Mouse (Mus musculus): ENCODE results near the gene Myg1.

The Myg1 gene

GRCm38 (mm10) chr15:102331610-102332015 is at the start of gene Myg1:
TSS of gene Myg1 (plus strand) at chr15:102331709.
- DNase-seq: peak; percentile 75 to 83

- no peak for DNase-seq
Observed at GRCm38 (mm10) chr15:102282463-102283292, 48.8 kb upstream of the Myg1 start.

GRCm38 (mm10) chr15:102283648-102284047 is 47.9 kb upstream of the Myg1 start:
- DNase-seq: no peak

GRCm38 (mm10) chr15:102287395-102287794 is 44.1 kb upstream of the Myg1 start:
- DNase-seq: no peak

GRCm38 (mm10) chr15:102295633-102296367 is 35.7 kb upstream of the Myg1 start, which contains the start of gene Espl1:
TSS of gene Espl1 (plus strand) at chr15:102296266.
- peak; percentile 94 to 95 for DNase-seq

GRCm38 (mm10) chr15:102296368-102297006 is 35.0 kb upstream of the Myg1 start:
- DNase-seq: no peak

GRCm38 (mm10) chr15:102302542-102302941 is 29.0 kb upstream of the Myg1 start:
- DNase-seq: no peak

- DNase-seq: no peak
Observed at GRCm38 (mm10) chr15:102308717-102309116, 22.8 kb upstream of the Myg1 start.

GRCm38 (mm10) chr15:102310074-102310845 is 21.2 kb upstream of the Myg1 start:
- DNase-seq: no peak

- no peak for DNase-seq
Observed at GRCm38 (mm10) chr15:102311489-102311888, 20.0 kb upstream of the Myg1 start.

GRCm38 (mm10) chr15:102315292-102315691 is 16.2 kb upstream of the Myg1 start:
- no peak for DNase-seq

GRCm38 (mm10) chr15:102316263-102316662 is 15.2 kb upstream of the Myg1 start:
- peak; percentile 53 to 66 for DNase-seq

GRCm38 (mm10) chr15:102324654-102325473 is 6.6 kb upstream of the Myg1 start:
- DNase-seq: no peak

GRCm38 (mm10) chr15:102326022-102326576 is 5.4 kb upstream of the Myg1 start, which contains the start of gene Pfdn5:
TSS of gene Pfdn5 (plus strand) at chr15:102326116.
- DNase-seq: peak; percentile 82 to 83

GRCm38 (mm10) chr15:102326892-102327291 is 4.6 kb upstream of the Myg1 start:
- DNase-seq: no peak

- DNase-seq: no peak
Observed at GRCm38 (mm10) chr15:102335254-102335653, 3.7 kb downstream of the Myg1 start.

GRCm38 (mm10) chr15:102335925-102336324 is 4.4 kb downstream of the Myg1 start:
- DNase-seq: peak in 1 of 2 experiments; percentile 36

GRCm38 (mm10) chr15:102336946-102337345 is 5.4 kb downstream of the Myg1 start:
- DNase-seq: no peak

- DNase-seq: no peak
Observed at GRCm38 (mm10) chr15:102339612-102340011, 8.1 kb downstream of the Myg1 start.

- DNase-seq: peak; percentile 50 to 58
Observed at GRCm38 (mm10) chr15:102341580-102341979, 10.1 kb downstream of the Myg1 start.

GRCm38 (mm10) chr15:102344490-102344889 is 13.0 kb downstream of the Myg1 start:
- DNase-seq: no peak
